Mouse (Mus musculus) liver, embryonic 16.5 days (tissue): ENCODE data around the gene Palb2. TPM values are rescaled to one million over a fixed set of nuclear protein-coding genes. Genes with fewer than 3 reads are reported as not detected.
"Not testable (repeated sequence)": the region's sequence is repeated elsewhere in the genome, so short reads cannot be mapped to it uniquely, and the experiment has no call there.

Source experiments
- ATAC-seq: fragments of 200-750 bp; cut with Nextera tagmentation; 2 replicates; pipeline ENCODE4 v1.8.0; 2017; ENCODE audit warnings: low read depth, mild to moderate bottlenecking, moderate number of reproducible peaks, moderate library complexity
- H3K27ac ChIP-seq: fragments of 300-500 bp; sonication (generic); 2 replicates; pipeline ENCODE4 v1.5.1; 2014; ENCODE audit warnings: mild to moderate bottlenecking, low read length
- H3K27me3 ChIP-seq: fragments of 300-500 bp; sonication (generic); 2 replicates; pipeline ENCODE4 v1.6.1; 2014; ENCODE audit warnings: low read depth, low read length, mixed read lengths; ENCODE audit not compliant: control insufficient read depth, insufficient read depth
- H3K36me3 ChIP-seq: fragments of 300-500 bp; sonication (generic); 2 replicates; pipeline ENCODE4 v1.6.1; 2014; ENCODE audit warnings: mild to moderate bottlenecking; ENCODE audit not compliant: control insufficient read depth, insufficient read depth
- H3K4me1 ChIP-seq: fragments of 300-500 bp; sonication (generic); 2 replicates; pipeline ENCODE4 v1.6.1; 2014; ENCODE audit warnings: low read depth, low read length, mixed read lengths; ENCODE audit not compliant: control insufficient read depth
- H3K4me2 ChIP-seq: fragments of 300-500 bp; sonication (generic); 2 replicates; pipeline ENCODE4 v1.6.1; 2014; ENCODE audit warnings: low read depth, low read length, mixed read lengths
- H3K4me3 ChIP-seq: fragments of 300-500 bp; sonication (generic); 2 replicates; pipeline ENCODE4 v1.5.1; 2014; ENCODE audit warnings: low read depth, mild to moderate bottlenecking, low read length
- H3K9ac ChIP-seq: fragments of 300-500 bp; sonication (generic); 2 replicates; pipeline ENCODE4 v1.6.1; 2014; ENCODE audit warnings: low read depth, low read length
- H3K9me3 ChIP-seq: fragments of 300-500 bp; sonication (generic); replicated peaks from 2 replicates; pipeline ENCODE4 v1.6.1; 2016; ENCODE audit warnings: low read length; ENCODE audit not compliant: control insufficient read depth
- WGBS: fragments of 180-500 bp; shearing (Covaris S2); extraction: QIAGEN DNeasy Blood & Tissue Kit; methylation state at CpG from one replicate; pipeline ENCODE4 v1.1.7; 2014; ENCODE audit not compliant: insufficient replicate concordance; 5-methylcytosine and 5-hydroxymethylcytosine counted together
- polyA plus RNA-seq: library from polyadenylated mRNA; unstranded; fragments of >200 nt; fragmentation: Nextera tagmentation; extraction: Ambion mirVana; gene quantifications from 2 replicates; pipeline ENCODE4 v1.2.1, GENCODE M21; 2015

Palb2 gene
- polyA plus RNA-seq, 1 experiment from 2014 or later: 10.5 TPM

DNA sequence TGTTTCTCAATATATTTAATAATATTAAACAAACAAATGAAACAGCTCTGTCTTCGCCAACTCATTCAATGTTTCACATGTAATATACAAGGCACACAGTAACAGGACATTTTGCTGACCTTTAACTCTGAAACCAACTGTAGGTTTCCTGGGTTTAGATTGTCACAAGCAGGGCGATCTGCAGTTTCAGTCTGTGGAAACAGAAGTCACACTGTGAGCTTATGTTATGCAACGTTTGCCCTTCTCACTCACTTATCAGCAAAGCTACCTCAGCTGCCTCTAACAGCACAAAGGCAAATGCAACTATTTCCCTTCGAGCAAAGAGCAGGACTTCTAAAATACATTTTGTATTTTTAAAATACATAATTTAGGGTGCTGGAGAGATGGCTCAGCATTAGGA is 9.3 kb downstream of the Palb2 start:
- peak; percentile 60 for ATAC-seq
- WGBS: 61% methylated on average over 4 of the region's 4 CpGs
- Histone ChIP-seq H3K4me3 (no peak overlapping the region), H3K36me3 (peaks cover 28% of the 10 kb centered on the region), H3K9me3 (no peaks in the 10 kb centered on the region), H3K27ac (peak overlapping the region; percentile 62), H3K4me2 (no peak overlapping the region), H3K9ac (no peak overlapping the region), H3K27me3 (no peaks in the 10 kb centered on the region), H3K4me1 (no peaks in the 10 kb centered on the region)

DNA sequence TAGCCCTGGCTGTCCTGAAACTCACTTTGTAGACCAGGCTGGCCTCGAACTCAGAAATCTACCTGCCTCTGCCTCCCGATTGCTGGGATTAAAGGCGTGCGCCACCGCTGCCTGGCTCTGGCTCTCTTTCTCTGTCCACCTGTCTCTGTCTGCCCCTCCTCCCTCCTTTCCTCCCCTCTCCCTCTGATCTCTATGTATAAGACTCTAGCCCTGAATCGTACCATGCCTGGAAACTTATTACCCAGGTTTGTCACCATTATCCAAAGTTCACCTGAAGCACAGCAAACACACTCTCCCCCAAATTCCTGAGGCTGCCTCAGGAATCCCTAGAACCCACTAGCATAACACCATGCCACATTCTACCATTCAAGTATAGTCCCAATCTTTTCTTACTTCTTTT is 24.6 kb downstream of the Palb2 start:
- Histone ChIP-seq H3K27me3 (no peaks in the 10 kb centered on the region), H3K9ac (no peak overlapping the region), H3K9me3 (no peaks in the 10 kb centered on the region), H3K4me3 (no peak overlapping the region), H3K36me3 (peaks cover 23% of the 10 kb centered on the region), H3K4me1 (no peaks in the 10 kb centered on the region), H3K4me2 (no peak overlapping the region), H3K27ac (no peak overlapping the region)
- ATAC-seq: no peak
- WGBS: 80% methylated on average over 6 of the region's 6 CpGs

DNA sequence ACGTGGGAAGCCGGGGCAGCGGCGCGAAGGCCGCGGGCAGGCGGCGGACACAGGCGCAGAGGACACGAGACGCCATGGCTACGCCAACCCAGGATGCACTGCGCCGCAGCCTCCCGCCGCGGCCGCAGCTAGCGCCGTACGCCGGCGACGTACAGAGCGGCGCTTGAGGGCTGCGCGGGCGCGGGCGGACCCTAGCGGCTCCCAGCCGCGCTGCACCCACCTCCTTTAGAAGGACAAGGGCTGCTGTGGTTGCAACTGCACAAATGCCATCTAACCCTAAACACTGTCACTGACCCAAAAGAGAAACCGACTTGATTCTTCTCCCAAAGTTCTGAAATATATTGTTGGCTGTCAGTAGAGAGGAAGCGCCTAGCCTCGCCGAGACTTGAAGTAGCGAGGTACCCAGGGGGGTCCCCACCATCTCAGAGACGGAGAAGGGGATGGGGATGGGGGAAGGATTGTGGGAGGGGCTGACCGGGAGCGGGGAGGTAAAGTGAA is 31.0 kb downstream of the Palb2 start, which contains the start of gene Ndufab1:
Gene Ndufab1, minus strand, starts transcription at position 140 of the 498 bp plus-strand sequence.
- under 1% methylated on average over 40 of the region's 43 CpGs for WGBS
- peak; percentile 100 for ATAC-seq
- H3K4me3 ChIP-seq: peak within 1 kb of the TSS; percentile 83
- H3K36me3 ChIP-seq: no peaks in the 10 kb centered on the region; the same call in 1 of the 2 replicates
- H3K9ac ChIP-seq: peak within 1 kb of the TSS; percentile 89
- no peaks in the 10 kb centered on the region for H3K9me3 ChIP-seq
- H3K27ac ChIP-seq: peak within 1 kb of the TSS; percentile 64; the same call in 1 of the 2 replicates
- no peaks in the 10 kb centered on the region for H3K27me3 ChIP-seq
- peak within 1 kb of the TSS; percentile 91 for H3K4me2 ChIP-seq
- peaks cover 19% of the 10 kb centered on the region for H3K4me1 ChIP-seq

DNA sequence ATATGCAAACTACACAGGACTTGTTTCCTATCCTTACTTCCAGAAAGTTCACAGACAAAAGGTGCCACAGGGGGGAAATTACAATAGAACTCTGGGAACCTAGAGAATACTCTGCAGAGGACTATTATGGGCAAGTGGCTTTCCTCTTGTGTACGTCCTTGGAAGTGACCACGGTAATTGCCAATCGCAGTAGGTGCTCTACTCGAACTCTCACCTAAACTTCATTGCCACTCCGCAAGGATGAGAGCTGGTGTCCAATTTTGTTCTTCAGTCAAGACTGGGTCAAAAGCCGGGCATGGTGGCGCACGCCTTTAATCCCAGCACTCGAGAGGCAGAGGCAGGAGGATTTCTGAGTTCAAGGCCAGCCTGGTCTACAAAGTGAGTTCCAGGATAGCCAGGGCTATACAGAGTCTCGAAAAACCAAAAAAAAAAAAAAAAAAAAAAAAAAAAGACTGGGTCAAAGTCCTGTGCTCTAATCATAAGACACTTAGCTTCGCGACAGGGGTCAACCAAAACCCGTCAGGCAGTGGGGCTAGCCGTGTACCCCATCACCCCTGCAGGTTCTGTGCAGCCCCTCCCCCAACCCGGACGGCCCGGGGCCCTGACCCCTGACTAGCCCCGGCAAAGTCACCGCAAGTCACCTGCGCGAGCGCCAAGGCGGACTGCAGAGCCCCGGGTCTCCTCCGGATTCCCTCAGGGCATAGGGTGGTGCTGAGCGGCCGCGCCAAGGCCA is 31.6 kb downstream of the Palb2 start:
- ATAC-seq: peak; percentile 62
- Histone ChIP-seq H3K4me2 (peak overlapping the region; percentile 91), H3K9ac (peak overlapping the region; percentile 89), H3K4me1 (peaks cover 19% of the 10 kb centered on the region), H3K27ac (peak overlapping the region; percentile 64; the same call in 1 of the 2 replicates), H3K4me3 (peak overlapping the region; percentile 83)
- not testable (repeated sequence) for H3K9me3 ChIP-seq, H3K36me3 ChIP-seq, H3K27me3 ChIP-seq
- WGBS: 3% methylated on average over 25 of the region's 28 CpGs

DNA sequence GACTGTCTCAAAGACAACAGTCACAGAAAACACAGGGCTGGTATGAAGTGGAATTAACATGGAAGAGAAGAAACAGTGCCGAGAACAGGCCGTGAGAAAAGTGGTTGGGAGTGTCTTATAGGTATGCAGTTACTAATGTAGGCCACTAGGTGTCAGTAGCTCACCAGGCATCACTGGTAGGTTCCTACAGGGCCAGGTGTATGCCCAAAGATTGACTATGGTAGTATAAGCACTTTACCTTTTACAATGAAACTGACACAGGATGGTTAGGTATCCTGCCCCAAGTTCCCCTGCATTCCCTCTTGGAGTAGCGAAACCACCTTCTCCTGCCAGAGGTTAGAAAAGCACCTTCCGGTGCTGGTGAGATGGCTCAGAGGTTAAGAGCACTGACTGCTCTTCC is 33.6 kb downstream of the Palb2 start:
- 47% methylated on average over 4 of the region's 4 CpGs for WGBS
- H3K9me3 ChIP-seq: no peaks in the 10 kb centered on the region
- H3K27ac ChIP-seq: no peak overlapping the region
- no peak overlapping the region for H3K4me2 ChIP-seq
- H3K4me3 ChIP-seq: no peak overlapping the region
- no peaks in the 10 kb centered on the region for H3K27me3 ChIP-seq
- H3K9ac ChIP-seq: no peak overlapping the region
- H3K36me3 ChIP-seq: peaks cover 21% of the 10 kb centered on the region
- H3K4me1 ChIP-seq: peaks cover 19% of the 10 kb centered on the region
- ATAC-seq: no peak

DNA sequence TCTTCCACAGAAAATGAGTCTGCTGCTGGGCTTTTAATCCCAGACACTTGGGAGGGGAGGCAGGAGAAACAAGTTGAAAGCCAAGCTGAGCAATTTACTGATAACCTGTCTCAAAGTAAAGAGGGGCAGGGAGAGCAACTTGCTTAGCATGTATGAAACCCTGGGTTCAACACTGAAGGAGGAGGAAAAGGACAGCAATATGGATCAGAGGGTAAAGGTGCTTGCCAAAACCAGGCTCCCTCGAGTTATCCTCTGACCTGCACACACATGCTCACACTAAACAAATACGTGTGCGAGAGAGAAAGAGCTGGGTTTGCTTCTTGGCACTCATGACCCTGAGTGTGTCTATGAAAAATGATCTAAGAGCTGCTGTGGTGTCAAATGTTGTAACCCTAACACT is 34.8 kb downstream of the Palb2 start:
- Histone ChIP-seq H3K9ac (no peak overlapping the region), H3K27ac (no peak overlapping the region), H3K4me3 (no peak overlapping the region), H3K4me1 (peaks cover 19% of the 10 kb centered on the region), H3K36me3 (peaks cover 27% of the 10 kb centered on the region), H3K27me3 (no peaks in the 10 kb centered on the region), H3K9me3 (no peaks in the 10 kb centered on the region), H3K4me2 (no peak overlapping the region)
- ATAC-seq: no peak
- WGBS: 74% methylated on average over 3 of the region's 3 CpGs

DNA sequence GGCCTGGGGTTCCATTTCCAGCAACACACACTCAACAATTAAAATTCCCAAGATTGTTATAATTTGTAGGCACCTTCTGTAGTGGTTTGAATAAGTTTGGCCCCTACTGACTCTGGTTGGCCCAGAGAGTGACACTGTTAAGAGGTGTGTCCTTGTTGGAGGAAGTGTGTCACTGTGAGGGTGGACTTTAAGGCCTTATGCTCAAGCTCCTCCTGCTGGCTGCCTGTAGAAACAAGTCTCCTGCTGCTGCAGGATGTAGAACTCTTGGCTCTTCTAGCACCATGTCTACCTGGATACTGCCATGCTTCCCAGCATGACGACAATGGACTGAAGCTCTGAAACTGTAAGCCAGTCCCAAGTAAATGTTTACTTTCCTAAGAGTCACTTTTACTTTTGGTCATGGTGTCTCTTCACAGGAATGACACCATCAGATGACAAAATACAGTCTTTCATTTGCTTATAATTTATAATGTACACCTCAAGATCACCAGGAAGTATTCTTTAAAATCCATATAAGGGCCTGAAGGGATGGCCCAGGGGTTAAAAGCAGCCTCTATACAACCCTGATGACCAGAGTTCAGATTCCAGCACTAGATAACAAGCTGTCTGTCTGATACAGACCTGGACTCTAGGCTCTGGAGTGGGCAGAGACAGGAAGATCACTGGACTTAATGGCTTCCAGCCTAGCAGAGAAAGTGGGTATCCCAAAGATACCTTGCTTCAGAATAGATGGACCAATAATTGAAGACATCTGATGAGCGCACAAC is 38.0 kb downstream of the Palb2 start:
- no peaks in the 10 kb centered on the region for H3K9me3 ChIP-seq
- no peak for ATAC-seq
- no peak overlapping the region for H3K4me3 ChIP-seq
- no peak overlapping the region for H3K4me2 ChIP-seq
- peaks cover 52% of the 10 kb centered on the region for H3K36me3 ChIP-seq
- no peak overlapping the region for H3K27ac ChIP-seq
- H3K4me1 ChIP-seq: peaks cover 4% of the 10 kb centered on the region
- H3K27me3 ChIP-seq: no peaks in the 10 kb centered on the region
- WGBS: 79% methylated on average over 2 of the region's 2 CpGs
- H3K9ac ChIP-seq: no peak overlapping the region

DNA sequence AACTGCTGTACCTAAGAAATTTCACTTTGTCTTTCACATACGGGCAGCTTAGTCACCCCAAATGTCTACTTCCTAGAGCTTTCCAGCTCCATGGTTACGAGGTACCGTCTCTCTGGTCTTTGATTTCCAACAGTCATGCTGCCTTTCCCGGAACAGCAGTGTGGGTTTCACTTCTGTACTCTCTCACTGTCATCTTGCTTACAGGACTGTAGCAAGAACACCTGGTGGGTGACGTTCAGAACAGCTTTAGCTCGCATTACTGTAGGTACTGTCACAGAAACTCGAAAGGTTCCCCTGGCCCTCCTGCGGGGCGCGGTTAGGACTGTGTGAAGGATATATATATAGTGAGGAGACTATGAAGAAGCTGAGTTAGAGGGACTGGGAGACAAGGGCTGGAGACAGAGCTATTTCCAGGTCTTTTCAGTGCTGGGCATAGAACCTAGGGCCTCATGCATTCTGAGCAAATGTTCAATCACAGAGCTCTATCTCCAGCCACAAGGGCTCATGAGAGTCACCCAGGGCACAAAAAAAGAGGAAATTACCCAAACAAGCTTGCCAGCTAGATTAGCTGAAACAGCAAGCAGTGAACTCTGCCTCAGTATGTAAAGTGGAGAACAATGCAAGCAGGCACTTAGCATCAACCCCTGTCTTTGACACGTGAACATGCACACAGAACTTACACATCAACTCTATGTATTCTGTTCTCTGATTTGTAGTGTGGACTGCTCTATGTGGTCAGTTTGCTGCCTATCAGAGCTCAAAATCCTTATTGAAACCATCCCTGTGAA is 45.4 kb downstream of the Palb2 start:
- Histone ChIP-seq H3K9me3 (no peaks in the 10 kb centered on the region), H3K4me3 (no peak overlapping the region), H3K4me1 (no peaks in the 10 kb centered on the region), H3K27ac (no peak overlapping the region), H3K36me3 (peaks cover 39% of the 10 kb centered on the region), H3K9ac (no peak overlapping the region), H3K27me3 (no peaks in the 10 kb centered on the region), H3K4me2 (no peak overlapping the region)
- ATAC-seq: no peak
- whole genome bisulfite sequencing: 84% methylated on average over 11 of the region's 11 CpGs
